Mouse (Mus musculus): ENCODE data around the gene Pfkm.

The Pfkm gene

DNA sequence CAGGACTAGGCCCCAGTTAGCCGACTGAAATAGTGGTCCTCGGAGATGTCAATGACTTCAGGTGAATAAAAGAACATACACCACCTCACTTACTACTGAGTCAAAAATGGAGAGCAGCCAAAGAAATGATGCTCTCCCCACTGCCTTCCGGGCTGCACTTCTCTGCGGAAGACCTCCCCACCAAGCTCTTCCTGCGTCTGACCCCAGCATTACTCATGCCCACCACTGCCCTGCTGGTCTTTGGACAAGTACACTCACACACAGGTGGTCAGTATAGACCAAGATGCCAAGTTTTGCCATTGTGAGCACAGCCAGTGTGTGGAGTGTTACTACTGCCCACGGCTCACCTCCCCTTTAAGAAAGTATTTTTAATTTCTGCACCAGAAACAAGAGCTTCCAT, 10.0 kb downstream of the Pfkm start:
- no peak for DNase-seq

DNA sequence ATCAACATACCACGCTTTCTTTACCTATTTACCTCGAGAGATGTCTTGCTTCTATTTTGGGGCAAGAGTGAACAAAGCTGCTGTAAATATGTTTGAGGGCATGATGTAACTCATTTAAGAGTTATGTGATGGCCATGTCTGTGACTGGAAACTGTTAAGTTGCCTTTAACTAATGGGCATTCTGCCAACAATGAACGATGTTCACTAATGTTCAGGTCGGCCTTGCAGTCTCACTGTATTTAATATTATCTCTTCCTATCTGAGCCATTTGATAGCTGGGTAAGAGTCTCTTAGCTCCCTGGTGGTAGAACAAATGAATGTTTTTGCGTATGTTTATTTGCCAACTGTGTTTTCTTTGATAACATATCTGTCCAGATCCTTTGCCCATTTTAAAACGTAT, 14.1 kb downstream of the Pfkm start:
- DNase-seq, result no peak

DNA sequence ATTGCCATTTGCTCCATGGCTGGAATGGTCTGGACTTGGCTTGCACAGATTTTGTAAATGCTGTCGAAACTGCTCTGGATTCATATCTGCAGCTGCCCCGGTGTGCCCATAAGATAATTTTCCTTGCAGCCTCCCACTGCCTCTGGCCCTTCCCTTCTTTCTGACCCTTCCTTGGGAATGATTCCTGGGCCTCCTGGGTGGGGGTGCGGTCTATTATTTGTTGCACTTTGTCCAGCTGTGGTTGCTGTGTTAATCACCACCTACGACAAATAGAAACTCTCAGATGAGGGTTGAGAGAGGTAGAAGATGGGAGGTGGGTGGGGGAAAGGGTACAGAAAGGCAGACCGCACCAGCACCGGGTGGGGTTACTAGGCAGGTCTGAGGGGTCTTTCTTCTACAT, 14.8 kb downstream of the Pfkm start:
- DNase-seq, result no peak

DNA sequence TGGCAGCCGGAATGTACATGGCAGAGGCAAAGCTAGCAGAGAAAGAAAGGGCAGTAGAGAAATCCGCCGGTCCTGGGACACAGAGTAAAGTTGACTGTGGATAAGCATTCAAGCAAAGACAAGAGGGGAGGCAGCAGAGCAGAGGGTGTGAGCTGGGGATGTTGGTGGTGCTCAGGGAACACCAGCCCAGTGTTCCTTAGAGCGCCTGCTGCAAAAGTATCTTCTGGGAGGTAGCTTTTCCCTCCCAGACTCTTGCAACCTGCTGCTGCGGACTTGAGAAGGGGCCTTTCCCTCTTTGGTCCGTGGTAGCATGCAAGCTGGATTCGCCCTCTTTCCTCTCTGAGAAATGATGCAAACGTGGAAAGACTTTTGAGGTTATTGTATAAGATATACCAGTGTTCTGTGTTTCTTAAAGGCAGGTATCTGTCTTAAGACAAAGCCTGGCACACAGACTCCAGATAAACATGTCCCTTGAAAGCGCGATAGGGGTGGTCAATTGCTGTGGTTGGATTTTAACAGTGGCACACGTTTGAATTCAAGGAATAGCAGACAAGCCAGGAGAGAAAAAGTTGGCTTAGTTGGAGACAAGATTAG, 15.4 kb downstream of the Pfkm start:
- no peak for DNase-seq

DNA sequence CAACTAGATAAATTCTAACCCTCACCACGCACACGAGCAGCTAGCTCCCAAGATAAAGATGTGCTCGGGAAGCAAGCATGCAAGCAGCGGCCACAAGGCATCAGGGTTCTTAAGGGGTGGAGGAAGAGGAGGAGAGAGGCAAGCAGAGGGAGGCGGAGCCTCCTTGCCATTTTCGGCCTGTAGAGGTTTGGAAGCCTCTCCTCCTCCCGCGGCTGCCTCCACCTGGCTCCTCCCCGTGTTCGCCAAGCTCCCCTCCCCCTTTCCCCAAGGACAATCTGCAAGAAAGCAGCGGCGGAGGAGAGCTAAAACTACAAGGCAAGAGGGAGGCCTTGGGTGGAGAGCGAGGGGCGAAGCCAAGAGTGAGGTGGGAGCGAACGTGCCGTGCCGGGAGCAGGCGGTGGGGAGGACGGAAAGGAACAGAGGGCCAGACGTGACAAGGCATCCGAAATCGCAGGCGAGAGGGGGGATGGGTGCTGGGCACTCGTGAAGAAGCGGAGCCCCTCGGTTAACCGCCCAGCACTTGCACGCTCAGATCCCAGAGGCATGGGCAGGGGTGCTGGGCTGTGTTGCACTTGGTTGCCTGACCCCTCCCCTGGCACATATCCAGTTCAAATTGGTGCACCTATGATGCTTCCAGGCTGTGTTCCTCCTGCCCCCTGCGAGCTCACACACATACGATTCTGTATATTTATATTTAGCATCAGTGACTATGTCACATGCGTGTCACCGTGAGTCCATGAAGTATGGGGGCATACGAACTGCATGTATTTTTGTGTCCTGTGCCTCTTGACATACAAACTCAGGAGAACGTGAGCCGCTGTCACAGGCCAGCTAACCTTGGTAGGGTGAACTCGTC, 16.1 kb downstream of the Pfkm start:
- DNase-seq, result peak; percentile 87

DNA sequence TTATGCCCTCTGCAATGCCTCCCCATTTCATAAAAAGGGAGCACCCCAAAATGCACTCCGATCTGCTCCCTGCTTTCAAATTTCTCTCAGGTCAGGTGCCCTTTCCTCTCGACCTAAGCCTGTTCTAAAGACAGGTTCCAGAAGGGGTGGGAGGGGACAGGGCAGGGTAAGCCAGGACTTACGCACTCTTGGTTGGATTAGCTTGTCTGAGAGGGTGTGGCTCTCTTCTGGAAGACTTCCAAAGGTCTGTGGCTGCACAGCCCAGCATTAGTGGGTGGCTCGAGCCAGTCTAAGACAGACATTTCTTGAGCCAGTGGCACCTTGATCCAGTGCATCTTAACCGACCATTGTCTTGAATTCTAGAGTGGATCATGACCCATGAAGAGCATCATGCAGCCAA, 19.4 kb downstream of the Pfkm start:
- DNase-seq, result no peak

DNA sequence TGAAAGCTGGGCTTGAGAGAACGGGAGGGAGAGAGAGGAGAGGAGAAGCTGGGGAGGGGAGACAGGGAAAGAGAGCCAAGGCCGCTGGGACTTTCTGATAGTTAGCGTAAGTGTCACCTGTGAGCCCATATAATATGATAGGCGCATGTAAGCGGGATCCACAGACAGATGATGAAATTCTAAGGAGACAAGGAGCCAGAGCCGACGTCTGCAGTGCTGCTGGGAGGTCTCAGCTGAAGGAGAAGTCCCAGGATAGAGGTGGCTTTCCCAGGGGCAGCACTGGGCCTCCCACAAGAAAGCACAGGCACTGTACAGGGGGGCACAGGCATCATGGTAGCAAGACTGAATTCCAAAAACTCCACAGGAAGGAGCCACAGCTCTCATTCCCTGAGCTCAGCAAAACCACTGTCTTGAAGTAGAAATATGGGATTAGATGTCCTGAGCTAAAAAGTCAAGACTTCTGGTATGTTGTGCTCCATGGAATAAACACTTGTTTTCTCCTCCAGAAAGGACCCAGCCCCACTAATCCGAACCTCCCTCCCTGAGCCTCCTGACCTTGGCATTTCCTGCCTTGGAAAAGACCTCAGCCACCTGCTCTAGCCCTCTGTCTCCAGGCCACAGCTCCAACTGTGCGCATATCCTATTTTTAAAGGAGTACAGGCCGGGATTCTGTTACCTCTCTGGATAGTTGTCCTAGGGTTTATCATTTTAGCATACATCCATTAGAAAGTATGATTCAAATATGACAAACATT, 21.9 kb downstream of the Pfkm start:
- peak; percentile 42 for DNase-seq

DNA sequence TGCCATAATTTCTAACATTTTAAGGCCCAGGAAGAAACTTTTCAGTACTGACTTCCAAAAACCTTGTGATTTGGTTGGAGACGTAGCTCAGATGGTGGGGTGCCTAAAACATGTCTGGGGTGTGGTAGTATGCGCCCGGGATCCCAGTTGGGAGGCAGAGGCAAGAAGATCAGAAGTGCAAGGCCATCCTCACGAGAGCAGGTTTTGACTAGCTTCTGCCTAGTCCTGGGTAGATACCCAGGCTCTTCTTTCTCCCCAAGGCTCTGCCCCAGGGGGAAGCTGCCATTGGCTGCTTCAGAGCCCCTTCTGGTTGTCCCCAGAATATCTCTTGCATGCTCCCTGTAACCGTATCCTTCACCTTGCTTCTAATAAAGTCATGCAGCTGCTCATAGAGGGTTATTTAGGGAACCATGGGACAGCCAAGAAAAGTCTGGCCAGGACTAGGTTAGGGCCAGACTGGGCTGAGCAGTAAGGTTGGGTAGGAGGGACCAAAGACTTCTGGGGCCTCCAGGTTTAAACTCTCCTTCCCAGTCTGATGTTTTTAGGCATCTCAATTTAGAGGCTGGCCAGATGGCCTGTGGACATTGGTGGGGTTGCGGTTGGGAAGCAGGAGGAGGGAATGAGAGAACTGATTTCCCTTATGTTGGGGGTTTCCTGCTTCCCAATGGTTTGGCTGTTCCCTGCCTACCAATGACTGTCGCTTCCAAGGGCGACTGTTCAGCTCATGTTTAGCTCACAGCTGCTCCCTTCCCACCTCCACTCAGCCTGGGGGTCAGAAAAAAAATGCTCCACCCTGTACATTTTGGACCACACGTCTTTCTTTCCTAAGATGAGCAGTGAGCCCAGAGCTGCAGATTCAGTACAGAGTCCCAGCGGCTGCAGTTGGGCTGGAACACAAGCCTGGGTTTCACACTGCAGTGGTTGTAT, 22.7 kb downstream of the Pfkm start:
- no peak for DNase-seq

DNA sequence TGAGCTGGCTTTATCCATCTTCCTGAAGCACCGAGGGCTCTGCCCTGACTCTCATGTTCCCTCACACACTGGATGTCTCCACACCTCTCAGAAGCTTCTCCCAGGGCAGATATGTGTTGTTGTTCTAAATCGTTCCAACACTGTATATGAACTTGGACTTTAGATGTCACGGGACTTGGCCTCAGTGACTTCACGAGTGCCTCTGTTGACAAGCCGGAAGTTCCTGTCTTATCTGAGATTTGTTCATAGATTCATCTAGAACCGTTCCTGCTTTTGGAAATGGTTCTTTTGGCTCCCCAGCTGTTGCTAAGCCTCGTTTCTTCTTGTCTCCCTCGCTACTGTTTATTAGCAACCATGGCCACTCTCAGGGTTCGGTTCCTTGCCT, 23.4 kb downstream of the Pfkm start:
- no peak for DNase-seq

DNA sequence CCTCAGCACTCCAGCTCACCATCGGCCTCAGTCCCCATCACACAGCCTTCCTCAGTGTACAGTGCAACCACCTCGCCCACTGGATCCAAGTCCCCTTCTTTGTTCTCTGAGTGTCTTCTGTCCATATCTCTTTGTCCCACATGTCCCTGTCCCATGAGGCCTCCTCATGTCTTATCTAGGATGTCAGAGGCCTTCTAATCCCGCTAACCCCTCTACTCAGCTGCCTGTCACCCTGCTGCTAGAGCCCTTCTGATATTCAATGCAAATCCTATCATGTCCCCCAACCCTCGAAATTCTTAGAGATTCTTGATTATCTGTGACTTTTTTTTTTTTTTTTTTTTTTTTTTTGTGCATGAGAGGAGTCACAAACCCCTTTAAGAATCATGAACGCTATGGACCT, 23.9 kb downstream of the Pfkm start:
- no peak for DNase-seq

DNA sequence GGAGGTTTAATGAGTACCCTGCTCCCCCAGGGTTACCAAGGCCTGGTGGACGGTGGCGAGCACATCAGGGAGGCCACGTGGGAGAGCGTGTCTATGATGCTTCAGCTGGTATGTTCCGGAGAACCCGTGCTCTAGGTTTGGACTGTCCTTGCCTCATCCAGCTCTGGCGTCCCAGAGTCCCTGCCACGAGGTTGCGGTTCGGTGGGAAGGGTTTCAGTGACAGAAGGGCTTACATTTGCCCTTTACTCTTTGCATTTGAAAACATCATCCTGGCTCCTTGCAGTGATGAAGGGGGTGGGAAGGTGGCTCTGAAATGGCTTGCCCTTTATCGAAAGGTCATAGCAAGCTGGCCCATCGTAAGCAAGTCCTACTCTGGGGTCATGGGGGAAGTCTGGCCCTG, 27.0 kb downstream of the Pfkm start:
- DNase-seq, result no peak

DNA sequence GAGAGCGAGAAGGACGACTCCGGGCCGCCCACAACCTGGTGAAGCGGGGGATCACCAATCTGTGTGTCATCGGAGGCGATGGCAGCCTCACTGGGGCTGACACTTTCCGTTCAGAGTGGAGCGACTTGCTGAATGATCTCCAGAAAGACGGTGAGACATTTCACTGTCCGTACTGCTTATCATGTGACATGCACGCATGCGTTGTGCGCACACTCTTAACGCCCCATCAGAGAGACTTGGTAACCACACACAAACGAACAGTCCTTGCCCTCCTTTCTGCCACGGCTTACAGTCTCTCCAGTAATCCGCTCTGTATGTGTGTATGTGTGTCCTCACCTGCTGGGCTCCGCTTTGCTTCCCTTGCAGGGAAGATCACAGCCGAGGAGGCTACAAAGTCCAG, 28.4 kb downstream of the Pfkm start:
- no peak for DNase-seq

DNA sequence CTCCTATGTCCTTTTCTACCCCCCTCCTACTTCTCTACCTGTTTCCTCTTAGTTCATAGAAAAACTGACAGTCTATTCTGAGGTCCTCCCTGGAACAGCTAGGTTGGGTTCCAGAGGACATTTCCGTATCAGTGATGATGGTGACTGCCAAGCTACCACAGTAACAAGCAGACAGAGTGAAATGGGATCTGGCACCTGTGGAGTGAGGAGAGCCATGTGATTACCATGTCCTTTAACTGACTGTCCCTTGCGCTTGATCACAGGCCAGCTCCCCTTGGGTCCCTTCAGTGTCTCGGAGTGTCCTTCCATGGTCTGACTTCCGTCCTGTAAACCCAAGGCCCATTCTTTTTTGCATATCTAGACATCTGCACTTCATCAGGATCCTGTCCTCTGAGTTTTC, 38.6 kb downstream of the Pfkm start:
- no peak for DNase-seq

DNA sequence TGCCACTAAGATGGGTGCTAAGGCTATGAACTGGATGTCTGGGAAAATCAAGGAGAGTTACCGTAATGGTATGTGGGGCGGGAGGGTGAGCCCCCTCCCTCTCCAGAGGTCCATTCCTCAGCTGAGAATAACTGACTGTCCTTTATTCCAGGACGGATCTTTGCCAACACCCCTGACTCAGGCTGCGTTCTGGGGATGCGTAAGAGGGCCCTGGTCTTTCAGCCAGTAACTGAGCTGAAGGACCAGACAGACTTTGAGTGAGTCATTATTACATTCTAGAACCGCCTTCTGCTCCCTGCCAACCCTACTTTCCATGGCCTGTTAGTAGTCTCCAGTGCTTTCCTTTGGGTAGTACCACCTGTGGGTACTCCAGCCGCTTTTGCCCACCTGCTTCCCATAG, 39.1 kb downstream of the Pfkm start:
- no peak for DNase-seq

DNA sequence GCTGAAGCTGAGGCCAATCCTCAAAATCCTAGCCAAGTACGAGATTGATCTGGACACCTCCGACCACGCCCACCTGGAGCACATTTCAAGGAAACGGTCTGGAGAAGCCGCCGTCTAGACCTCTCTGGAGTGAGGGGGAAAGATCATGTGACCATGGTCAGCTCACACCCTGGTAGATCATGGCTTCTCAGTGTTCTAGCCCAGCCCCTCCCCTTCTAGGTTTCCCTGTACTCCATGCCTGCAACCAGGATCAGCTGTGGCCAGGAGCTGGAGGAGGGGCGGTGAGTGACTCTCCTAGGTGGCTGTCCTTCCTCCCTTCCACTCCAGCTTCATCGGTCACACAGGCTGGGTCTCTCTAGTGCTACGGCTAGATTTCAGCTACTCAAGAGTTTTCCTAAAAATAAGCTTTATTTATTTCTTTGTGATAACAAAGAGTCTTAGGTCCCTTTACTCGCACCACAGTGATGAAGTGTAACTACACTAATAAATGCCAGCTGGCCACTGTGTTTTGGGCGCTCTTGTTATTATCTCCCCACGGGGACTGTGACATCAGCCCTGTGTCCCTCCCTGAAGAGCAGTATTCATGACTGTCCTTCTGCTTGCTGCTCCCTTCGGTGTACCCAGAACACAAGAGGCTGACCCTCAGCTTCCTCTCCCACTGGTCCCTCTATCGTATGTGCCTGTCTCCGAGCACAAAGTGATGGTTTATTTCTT, 39.7 kb downstream of the Pfkm start:
- DNase-seq, result no peak

DNA sequence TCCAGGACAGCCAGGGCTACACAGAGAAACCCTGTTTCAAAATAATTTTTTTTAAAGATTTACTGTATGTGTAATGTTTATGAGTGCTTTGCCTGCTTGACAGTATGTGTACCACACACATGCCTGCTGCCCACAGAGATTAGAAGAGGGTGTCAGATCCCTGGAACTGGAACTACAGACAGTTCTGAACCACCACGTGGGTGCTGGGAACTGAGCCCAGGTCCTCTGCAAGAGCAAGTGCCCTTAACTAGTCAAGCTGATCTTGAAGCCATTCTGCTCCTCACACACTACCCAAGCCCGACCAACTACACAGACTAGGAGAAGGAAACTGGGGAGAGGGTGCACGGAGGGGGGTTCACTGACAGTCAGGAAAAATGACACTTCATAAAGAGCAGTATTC, 41.1 kb downstream of the Pfkm start:
- DNase-seq, result no peak

DNA sequence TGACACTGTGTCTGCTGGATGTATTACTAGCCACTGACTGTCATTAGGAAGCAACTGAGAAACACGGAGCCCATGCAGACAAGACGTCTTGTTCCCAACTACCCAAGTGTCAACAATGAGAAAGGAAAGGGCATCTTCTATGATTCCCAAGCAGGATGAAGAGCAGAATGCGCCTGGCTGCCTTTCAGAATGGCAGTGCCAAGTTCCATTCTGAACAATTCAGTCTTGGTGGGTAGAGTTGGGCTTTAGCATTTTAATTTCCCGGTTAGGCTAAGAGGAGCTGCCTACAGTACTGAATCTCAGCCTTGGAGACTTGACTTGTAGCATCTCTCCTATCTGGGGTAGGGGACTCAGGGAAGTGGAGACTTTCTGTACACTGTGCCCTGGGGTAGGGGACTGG, 41.6 kb downstream of the Pfkm start:
- DNase-seq, result no peak

DNA sequence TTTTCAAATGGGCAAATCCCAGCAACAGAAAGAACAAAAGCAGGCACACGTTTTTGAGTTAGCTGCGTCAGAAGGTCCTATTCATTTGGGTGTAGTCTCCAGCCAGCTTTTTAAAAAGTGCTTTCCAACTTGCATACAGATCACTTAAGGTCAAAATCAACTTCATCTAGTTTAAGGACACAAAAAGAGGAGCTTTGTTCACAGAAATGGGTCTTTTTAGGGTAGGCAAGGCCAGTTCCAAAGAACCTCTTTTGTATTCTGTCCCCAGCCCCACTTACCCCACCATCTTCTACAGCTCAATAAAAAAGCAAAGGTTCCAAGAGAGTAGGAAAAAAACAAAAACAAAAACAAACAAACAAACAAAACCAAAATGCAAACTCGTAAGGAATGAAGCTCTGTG, 42.3 kb downstream of the Pfkm start:
- no peak for DNase-seq

DNA sequence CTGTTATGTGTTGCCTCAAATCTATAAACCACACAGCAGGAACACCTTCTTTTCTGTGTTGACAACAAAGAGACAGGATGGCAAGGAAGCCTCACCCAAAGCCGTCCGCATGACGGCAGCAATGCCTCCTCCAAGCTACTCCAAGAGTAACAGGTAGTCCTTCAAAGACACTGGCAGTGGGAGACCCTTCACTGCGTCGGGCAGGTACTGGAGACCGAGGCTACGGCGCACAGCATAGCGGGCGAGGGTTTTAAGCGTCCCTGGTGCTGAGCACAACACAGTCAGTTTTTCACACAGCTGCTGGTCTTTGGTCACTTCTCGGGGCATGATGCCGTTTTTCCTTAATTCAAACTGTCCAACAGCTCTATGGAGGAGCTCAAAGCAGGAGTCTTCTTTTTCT, 43.3 kb downstream of the Pfkm start:
- DNase-seq, result no peak

DNA sequence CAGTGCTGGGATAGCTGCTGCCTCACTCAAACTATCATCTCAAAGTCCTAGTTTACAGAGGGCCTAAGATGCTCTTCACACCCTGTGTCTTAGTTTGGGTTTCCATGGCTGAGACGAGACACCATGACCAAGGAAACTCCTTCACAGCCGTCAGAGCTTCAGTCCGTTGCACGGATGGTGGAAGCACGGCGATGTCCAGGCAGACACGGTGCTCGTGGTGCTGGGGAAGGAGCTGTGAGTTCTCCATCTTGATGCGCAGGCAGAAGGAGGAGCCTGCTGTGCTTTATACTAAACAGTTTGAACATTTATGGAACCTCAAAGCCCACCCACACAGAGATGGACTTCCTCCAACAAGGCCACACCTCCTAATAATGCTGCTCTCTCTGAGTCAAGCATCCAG, 44.5 kb downstream of the Pfkm start:
- no peak for DNase-seq

DNA sequence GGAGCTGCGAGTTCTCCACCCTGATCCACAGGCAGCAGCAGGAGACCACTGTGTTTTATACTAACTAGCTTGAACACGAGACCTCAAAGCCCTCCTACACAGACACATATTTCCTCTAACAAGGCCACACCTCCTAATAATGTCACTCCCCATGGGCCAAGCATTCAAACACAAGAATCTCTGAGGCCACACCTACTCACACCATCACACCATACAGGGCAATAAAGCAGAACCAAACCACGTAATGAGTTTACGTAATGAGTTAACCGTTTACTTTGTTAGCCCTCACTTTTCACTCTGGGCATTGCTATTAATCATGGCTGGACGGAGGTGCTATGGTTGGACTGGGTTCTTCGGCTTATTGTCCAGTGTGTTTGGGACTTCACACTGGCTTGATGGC, 47.4 kb downstream of the Pfkm start:
- DNase-seq, result no peak

DNA sequence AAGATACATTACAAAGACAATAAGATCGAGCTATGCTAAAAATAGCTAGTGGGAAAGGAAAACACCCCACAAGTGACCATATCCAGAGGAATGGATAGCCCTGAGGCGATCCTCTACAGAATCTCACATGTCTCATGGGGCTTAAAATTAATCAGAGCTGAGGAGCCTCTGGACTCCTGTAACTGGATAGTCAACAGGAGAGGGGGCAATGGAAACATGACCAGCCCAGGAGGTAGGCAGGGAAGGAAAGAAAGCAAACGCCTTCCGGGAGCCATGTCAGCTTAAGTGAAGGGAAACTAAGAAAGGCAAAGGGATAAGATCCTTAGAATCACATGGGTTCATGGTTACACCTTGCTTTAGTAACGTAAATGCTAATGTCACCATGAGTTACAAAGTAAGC, 48.4 kb downstream of the Pfkm start:
- no peak for DNase-seq
